In genomic region chr7:67788713-67789112, GRCm38 (mm10) we compare ENCODE assay signal across 8 mouse cellular contexts. TPM values are rescaled to one million over a fixed set of nuclear protein-coding genes. Genes with fewer than 3 reads are reported as not detected.
DNase-seq lines count a peak whose midpoint lies in the region; ATAC-seq and TF ChIP-seq lines count a peak whose summit lies in the region.

No protein-coding gene starts in this region.

- POLR2A ChIA-PET in Patski (lab: Charles Lee), result no interaction called here

- H3K27ac ChIP-seq in hindbrain, embryonic 14.5 days, result no peak overlapping the region

- ATAC-seq in Patski, result peak; percentile 26
- no peak for ATAC-seq in hindbrain, embryonic 14.5 days (ENCODE audit: low FRiP score)
- ATAC-seq in activated CD4-positive, CD25-positive, alpha-beta regulatory T cell, adult 4 months, result no peak

- H3K4me1 ChIP-seq in hindbrain, embryonic 14.5 days (replicated peaks; ENCODE audit: control insufficient read depth, insufficient read depth, low read length), result no peaks in the 10 kb centered on the region

- CTCF ChIA-PET in Patski (lab: Charles Lee), result interaction anchor here (0.8 to 2.5 kb wide), 15 partner anchors 11 to 572 kb away, joined by 3 to 11 read pairs (median 4); no protein-coding TSS in a partner anchor

- no peaks in the 10 kb centered on the region for H3K36me3 ChIP-seq in hindbrain, embryonic 14.5 days (replicated peaks; ENCODE audit: control insufficient read depth, insufficient read depth)

- H3K9me3 ChIP-seq in hindbrain, embryonic 14.5 days (ENCODE audit: control insufficient read depth, low read length), result no peaks in the 10 kb centered on the region

- H3K4me2 ChIP-seq in hindbrain, embryonic 14.5 days (replicated peaks), result no peak overlapping the region

- WGBS in hindbrain, embryonic 14.5 days, result 15% methylated on average over 10 of the region's 10 CpGs

- in situ Hi-C loops in Patski (cut with MboI; ENCODE audit: low pct_unique_long_range_greater_than_20kb), result no loop called here

- peak; percentile 88 for TF ChIP-seq CTCF in Patski (IDR thresholded peaks at IDR 0.05)

- no peak overlapping the region for H3K4me3 ChIP-seq in hindbrain, embryonic 14.5 days (replicated peaks; ENCODE audit: low read length)

- H3K27me3 ChIP-seq in Patski, result no peaks in the 10 kb centered on the region
- no peaks in the 10 kb centered on the region for H3K27me3 ChIP-seq in hindbrain, embryonic 14.5 days (ENCODE audit: control insufficient read depth, insufficient read depth, low read length)

- no peak for DNase-seq in Patski (ENCODE audit: low read depth, low spot score)
- DNase-seq in cerebellum, adult 11-12 months, result peak; percentile 49
- peak; percentile 85 for DNase-seq in forelimb bud, embryonic 11.5 days (ENCODE audit: low read depth, low spot score)
- peak; percentile 89 for DNase-seq in hindbrain, embryonic 14.5 days (ENCODE audit: low spot score)
- DNase-seq in layer of hippocampus, postnatal 14 days (ENCODE audit: low spot score in 2 of 2), result peak; percentile 66 to 82
- DNase-seq in lung, postnatal 36 days, result peak; percentile 80
- peak; percentile 53 for DNase-seq in right cerebral cortex, postnatal 14 days

- H3K9ac ChIP-seq in hindbrain, embryonic 14.5 days, result no peak overlapping the region

RNA-seq across cellular contexts. Expression of gene Synm, which starts 29.2 kb away (rescaled TPM):
- polyA plus RNA-seq in Patski (2021), result 5.9 TPM
- 3.7 and 4.4 TPM in 2 replicates for polyA plus RNA-seq in hindbrain, embryonic 14.5 days (2014; fragmentation: Nextera tagmentation; extraction: Ambion mirVana)
- total RNA-seq in layer of hippocampus, postnatal 14 days (2021), result 10 to 100 TPM; 23.1 to 24.4 TPM
- polyA plus RNA-seq in activated CD4-positive, CD25-positive, alpha-beta regulatory T cell, adult 4 months (2017; shearing (Covaris generic)), result not detected
